Mouse (Mus musculus): ENCODE data around the gene 1600014C23Rik. TPM values are rescaled to one million over a fixed set of nuclear protein-coding genes. Genes with fewer than 3 reads are reported as not detected.

1600014C23Rik gene
- total and polyA plus RNA-seq, 3 experiments, result 2.2 to 3.6 TPM; not detected in 1

DNA sequence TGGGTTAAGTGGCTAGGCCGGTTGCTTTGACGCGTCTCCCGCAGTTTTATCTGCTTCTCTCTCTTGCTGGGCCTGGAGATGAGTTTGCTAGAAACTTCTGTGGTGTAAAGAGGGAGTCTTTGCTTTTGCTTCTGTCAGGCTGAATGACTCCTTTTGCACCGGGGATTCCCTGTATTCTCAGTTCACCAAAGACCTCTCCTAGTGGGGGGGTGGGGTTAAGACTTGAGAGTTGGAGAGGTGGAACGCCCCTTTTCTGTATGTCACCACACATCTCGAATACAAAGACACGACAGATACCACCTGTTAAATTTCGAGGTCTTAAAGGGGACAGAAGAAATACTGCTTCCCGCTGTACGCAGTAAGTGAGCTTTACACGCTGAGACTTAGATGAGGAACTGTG, 46.9 kb downstream of the 1600014C23Rik start, which contains the start of gene Tmem63b:
Gene Tmem63b, minus strand, starts transcription at position 190 of the 400 bp plus-strand sequence.
- no peaks in the 10 kb centered on the region for H3K27me3 ChIP-seq (ENCODE audit: insufficient read depth, low read length)
- no peak for TF ChIP-seq GATA1 (IDR thresholded peaks at IDR 0.05; ENCODE audit: borderline replicate concordance, low read length)
- TF ChIP-seq TAL1 (conservative IDR thresholded peaks at IDR 0.05; ENCODE audit: low read depth, low read length), result no peak
- no peak for TF ChIP-seq CTCF (IDR thresholded peaks at IDR 0.05; ENCODE audit: low read depth, low read length)
- TF ChIP-seq GATA2 (IDR thresholded peaks at IDR 0.05; ENCODE audit: borderline replicate concordance, low read depth, low read length), result no peak
- no peak for TF ChIP-seq POLR2AphosphoS5 (IDR thresholded peaks at IDR 0.05; ENCODE audit: insufficient replicate concordance, low read depth, low read length)
- ATAC-seq (ENCODE audit: extremely low read depth, insufficient number of reproducible peaks, low FRiP score, poor library complexity, severe bottlenecking) (0 out of 2 replicates have a peak, but pooled peaks have one; percentile 31), DNase-seq (ENCODE audit: low spot score) (peak; percentile 47)
- H3K9me3 ChIP-seq (replicated peaks), result no peaks in the 10 kb centered on the region
- H3K4me1 ChIP-seq (ENCODE audit: insufficient read depth, low read depth, low read length), result peaks cover 53% of the 10 kb centered on the region
- H3K36me3 ChIP-seq (replicated peaks), result peaks cover 46% of the 10 kb centered on the region
- H3K4me3 ChIP-seq (ENCODE audit: low read depth, low read length), result peak within 1 kb of the TSS; percentile 77

DNA sequence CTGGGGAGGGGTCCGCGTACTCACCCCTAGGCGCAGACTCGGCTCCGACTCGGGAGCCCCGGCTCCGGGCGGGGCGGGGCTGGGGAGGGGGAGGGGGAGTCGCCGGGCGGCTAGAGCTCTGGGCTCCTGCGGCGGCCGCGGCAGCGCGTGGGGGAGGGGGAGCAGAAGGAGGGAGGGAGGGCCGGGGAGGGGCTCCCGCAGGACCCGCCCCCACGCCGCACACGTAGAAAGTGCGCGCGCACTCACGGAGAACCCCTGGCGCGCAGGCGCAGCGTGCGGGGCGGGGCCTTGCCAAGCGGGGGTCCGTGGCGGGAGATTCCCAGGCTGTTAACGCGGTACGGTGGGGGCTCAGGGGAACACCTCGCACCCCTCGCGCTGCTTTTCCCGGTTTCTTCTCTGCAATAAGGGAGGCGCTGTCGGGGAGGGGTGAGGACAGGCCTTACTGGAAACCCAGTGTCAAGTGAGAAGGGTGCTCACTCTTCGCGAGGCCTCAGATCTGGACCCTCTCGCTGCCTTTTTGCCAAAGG, 47.5 kb downstream of the 1600014C23Rik start, which contains the start of gene Mrpl14:
Gene Mrpl14, plus strand, starts transcription at position 230 of the 527 bp plus-strand sequence.
- peaks cover 50% of the 10 kb centered on the region for H3K4me1 ChIP-seq (ENCODE audit: insufficient read depth, low read depth, low read length)
- peak within 1 kb of the TSS; percentile 77 for H3K4me3 ChIP-seq (ENCODE audit: low read depth, low read length)
- ATAC-seq (ENCODE audit: extremely low read depth, insufficient number of reproducible peaks, low FRiP score, poor library complexity, severe bottlenecking), result peak; percentile 50
- no peaks in the 10 kb centered on the region for H3K27me3 ChIP-seq (ENCODE audit: insufficient read depth, low read length)
- DNase-seq (ENCODE audit: low spot score), result peak; percentile 79
- H3K9me3 ChIP-seq (replicated peaks), result no peaks in the 10 kb centered on the region
- peaks cover 41% of the 10 kb centered on the region for H3K36me3 ChIP-seq (replicated peaks)
- TF ChIP-seq GATA1 (IDR thresholded peaks at IDR 0.05; ENCODE audit: borderline replicate concordance, low read length), result no peak
- TF ChIP-seq TAL1 (conservative IDR thresholded peaks at IDR 0.05; ENCODE audit: low read depth, low read length), result no peak
- TF ChIP-seq POLR2AphosphoS5 (IDR thresholded peaks at IDR 0.05; ENCODE audit: insufficient replicate concordance, low read depth, low read length), result no peak
- no peak for TF ChIP-seq GATA2 (IDR thresholded peaks at IDR 0.05; ENCODE audit: borderline replicate concordance, low read depth, low read length)
- no peak for TF ChIP-seq CTCF (IDR thresholded peaks at IDR 0.05; ENCODE audit: low read depth, low read length)

DNA sequence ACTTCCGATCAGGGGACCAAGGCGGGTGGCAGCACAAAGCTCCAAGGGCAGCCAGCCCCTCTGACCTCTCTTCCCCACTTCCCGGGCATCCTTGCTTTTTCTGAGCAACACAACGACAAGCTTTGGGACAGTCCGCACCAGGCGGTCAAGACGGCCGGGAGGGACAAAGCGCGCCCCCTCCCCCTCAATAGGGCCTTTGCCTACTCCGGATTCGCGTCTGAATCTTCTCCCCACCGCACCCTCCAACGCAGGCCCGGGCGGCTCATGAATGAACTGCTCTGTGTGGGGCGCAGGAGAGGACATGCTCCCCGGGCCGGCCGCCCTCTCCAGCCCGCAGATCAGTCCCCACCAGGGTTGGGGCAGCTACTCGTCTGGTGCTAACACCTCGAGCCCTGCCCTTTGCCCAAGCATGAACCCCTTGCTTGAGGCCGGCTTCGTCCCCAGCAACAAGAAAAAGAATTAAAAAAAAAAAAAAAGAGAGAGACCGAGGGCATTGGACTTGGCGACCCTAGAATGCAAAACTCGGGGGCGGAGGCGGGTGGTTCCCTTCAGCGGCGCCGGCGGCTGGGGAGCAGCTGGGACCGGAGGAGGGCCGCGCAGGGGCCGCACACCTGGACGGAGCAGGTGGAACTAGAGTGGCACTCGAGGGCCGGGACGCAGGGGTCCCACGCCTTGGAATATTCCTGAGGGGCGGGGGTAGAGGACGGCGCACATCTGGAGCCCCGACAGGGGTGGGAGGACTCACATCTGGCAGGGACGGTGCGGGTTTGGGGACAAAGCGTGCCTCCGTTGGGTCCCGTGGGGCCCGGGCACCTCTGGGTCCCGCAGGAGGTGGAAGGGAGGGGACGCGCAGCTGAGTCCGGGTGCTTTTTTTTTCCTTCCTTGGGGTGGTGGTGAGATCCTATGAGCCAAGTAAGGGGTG, 48.2 kb downstream of the 1600014C23Rik start:
- H3K36me3 ChIP-seq (replicated peaks), result peaks cover 40% of the 10 kb centered on the region
- TF ChIP-seq TAL1 (conservative IDR thresholded peaks at IDR 0.05; ENCODE audit: low read depth, low read length), result no peak
- no peak for TF ChIP-seq GATA2 (IDR thresholded peaks at IDR 0.05; ENCODE audit: borderline replicate concordance, low read depth, low read length)
- no peak for TF ChIP-seq GATA1 (IDR thresholded peaks at IDR 0.05; ENCODE audit: borderline replicate concordance, low read length)
- no peaks in the 10 kb centered on the region for H3K27me3 ChIP-seq (ENCODE audit: insufficient read depth, low read length)
- H3K4me1 ChIP-seq (ENCODE audit: insufficient read depth, low read depth, low read length), result peaks cover 55% of the 10 kb centered on the region
- peak overlapping the region; percentile 77 for H3K4me3 ChIP-seq (ENCODE audit: low read depth, low read length)
- peak; percentile 32; the same call in 1 of the 2 replicates for ATAC-seq (ENCODE audit: extremely low read depth, insufficient number of reproducible peaks, low FRiP score, poor library complexity, severe bottlenecking)
- no peaks in the 10 kb centered on the region for H3K9me3 ChIP-seq (replicated peaks)
- peak; percentile 73 for DNase-seq (ENCODE audit: low spot score)

DNA sequence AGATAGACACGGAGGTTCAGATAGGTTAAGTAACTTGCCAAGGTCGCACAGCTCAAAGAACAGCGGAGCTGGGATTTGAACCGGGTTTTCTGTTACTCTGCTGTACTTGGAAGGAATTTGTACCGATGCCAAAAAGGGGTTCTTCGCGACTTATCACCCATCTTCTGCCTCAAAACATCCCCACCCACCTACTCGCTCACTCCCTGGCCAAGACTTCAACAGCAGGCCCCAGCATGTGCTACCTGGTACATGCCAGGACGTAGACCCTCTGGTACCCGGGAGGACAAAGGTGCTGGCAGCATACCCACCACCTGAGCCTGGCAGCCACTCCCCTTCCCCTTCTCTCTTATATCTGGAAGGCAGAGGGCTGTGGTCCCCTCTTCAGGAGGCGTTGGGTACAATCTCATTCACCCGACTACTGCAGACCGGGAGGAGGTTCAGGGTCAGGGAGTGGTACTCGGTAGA, 48.9 kb downstream of the 1600014C23Rik start:
- TF ChIP-seq GATA1 (IDR thresholded peaks at IDR 0.05; ENCODE audit: borderline replicate concordance, low read length), result no peak
- TF ChIP-seq GATA2 (IDR thresholded peaks at IDR 0.05; ENCODE audit: borderline replicate concordance, low read depth, low read length), result no peak
- TF ChIP-seq CTCF (IDR thresholded peaks at IDR 0.05; ENCODE audit: low read depth, low read length), result no peak
- no peak for TF ChIP-seq TAL1 (conservative IDR thresholded peaks at IDR 0.05; ENCODE audit: low read depth, low read length)
- TF ChIP-seq POLR2AphosphoS5 (IDR thresholded peaks at IDR 0.05; ENCODE audit: insufficient replicate concordance, low read depth, low read length), result no peak
- Histone ChIP-seq H3K36me3 (replicated peaks) (peaks cover 38% of the 10 kb centered on the region), H3K4me3 (ENCODE audit: low read depth, low read length) (peak overlapping the region; percentile 77), H3K4me1 (ENCODE audit: insufficient read depth, low read depth, low read length) (peaks cover 55% of the 10 kb centered on the region), H3K9me3 (replicated peaks) (no peaks in the 10 kb centered on the region), H3K27me3 (ENCODE audit: insufficient read depth, low read length) (no peaks in the 10 kb centered on the region)
- ATAC-seq (ENCODE audit: extremely low read depth, insufficient number of reproducible peaks, low FRiP score, poor library complexity, severe bottlenecking) (no peak), DNase-seq (ENCODE audit: low spot score) (peak; percentile 29)

Other genes with a start within 250 kb of the 1600014C23Rik start
- gene Aars2, start 227.0 kb downstream of the 1600014C23Rik start, total RNA-seq (2014; fragmentation: Nextera tagmentation), result 6.8 and 17.1 TPM in 2 replicates
- 7.8 and 8.7 TPM in 2 replicates for gene Aars2, start 227.0 kb downstream of the 1600014C23Rik start, total RNA-seq (2017)
- 34.7 and 43.0 TPM in 2 replicates for gene Aars2, start 227.0 kb downstream of the 1600014C23Rik start, polyA plus RNA-seq (2012)
- gene Tcte1, start 210.4 kb downstream of the 1600014C23Rik start, total RNA-seq (2014; fragmentation: Nextera tagmentation), result not detected in 2 replicates
- gene Tcte1, start 210.4 kb downstream of the 1600014C23Rik start, total RNA-seq (2017), result 0.12 TPM in 1 of 2 replicates, not detected in the other
- gene Tcte1, start 210.4 kb downstream of the 1600014C23Rik start, polyA plus RNA-seq (2012), result not detected in 2 replicates
- not detected in 2 replicates for gene Tmem151b, start 184.2 kb downstream of the 1600014C23Rik start, total RNA-seq (2014; fragmentation: Nextera tagmentation)
- gene Tmem151b, start 184.2 kb downstream of the 1600014C23Rik start, total RNA-seq (2017), result under 0.01 TPM in 1 of 2 replicates, not detected in the other
- not detected in 2 replicates for gene Tmem151b, start 184.2 kb downstream of the 1600014C23Rik start, polyA plus RNA-seq (2012)
- gene Nfkbie, start 178.1 kb downstream of the 1600014C23Rik start, total RNA-seq (2014; fragmentation: Nextera tagmentation), result 5.1 and 5.9 TPM in 2 replicates
- gene Nfkbie, start 178.1 kb downstream of the 1600014C23Rik start, total RNA-seq (2017), result 11.0 and 11.1 TPM in 2 replicates
- gene Nfkbie, start 178.1 kb downstream of the 1600014C23Rik start, polyA plus RNA-seq (2012), result 8.6 and 9.2 TPM in 2 replicates
- 46.5 and 60.9 TPM in 2 replicates for gene Slc35b2, start 170.0 kb downstream of the 1600014C23Rik start, total RNA-seq (2014; fragmentation: Nextera tagmentation)
- 65.9 and 77.1 TPM in 2 replicates for gene Slc35b2, start 170.0 kb downstream of the 1600014C23Rik start, total RNA-seq (2017)
- 24.6 and 24.9 TPM in 2 replicates for gene Slc35b2, start 170.0 kb downstream of the 1600014C23Rik start, polyA plus RNA-seq (2012)
- 1,427 and 1,464 TPM in 2 replicates for gene Hsp90ab1, start 160.6 kb downstream of the 1600014C23Rik start, total RNA-seq (2014; fragmentation: Nextera tagmentation)
- 1,152 and 1,547 TPM in 2 replicates for gene Hsp90ab1, start 160.6 kb downstream of the 1600014C23Rik start, total RNA-seq (2017)
- 681 and 1,104 TPM in 2 replicates for gene Hsp90ab1, start 160.6 kb downstream of the 1600014C23Rik start, polyA plus RNA-seq (2012)
- 107 and 116 TPM in 2 replicates for gene Slc29a1, start 134.2 kb downstream of the 1600014C23Rik start, total RNA-seq (2014; fragmentation: Nextera tagmentation)
- gene Slc29a1, start 134.2 kb downstream of the 1600014C23Rik start, total RNA-seq (2017), result 93.5 and 118 TPM in 2 replicates
- gene Slc29a1, start 134.2 kb downstream of the 1600014C23Rik start, polyA plus RNA-seq (2012), result 143 and 207 TPM in 2 replicates
- not detected in 2 replicates for gene Mymx, start 131.7 kb downstream of the 1600014C23Rik start, total RNA-seq (2014; fragmentation: Nextera tagmentation)
- not detected in 2 replicates for gene Mymx, start 131.7 kb downstream of the 1600014C23Rik start, total RNA-seq (2017)
- not detected in 2 replicates for gene Mymx, start 131.7 kb downstream of the 1600014C23Rik start, polyA plus RNA-seq (2012)
- gene Capn11, start 74.5 kb downstream of the 1600014C23Rik start, total RNA-seq (2014; fragmentation: Nextera tagmentation), result not detected in 2 replicates
- not detected in 2 replicates for gene Capn11, start 74.5 kb downstream of the 1600014C23Rik start, total RNA-seq (2017)
- gene Capn11, start 74.5 kb downstream of the 1600014C23Rik start, polyA plus RNA-seq (2012), result not detected in 2 replicates
- gene Mrpl14, start 47.5 kb downstream of the 1600014C23Rik start, total RNA-seq (2014; fragmentation: Nextera tagmentation), result 36.2 and 36.8 TPM in 2 replicates
- 17.3 and 29.6 TPM in 2 replicates for gene Mrpl14, start 47.5 kb downstream of the 1600014C23Rik start, total RNA-seq (2017)
- gene Mrpl14, start 47.5 kb downstream of the 1600014C23Rik start, polyA plus RNA-seq (2012), result 237 and 310 TPM in 2 replicates
- gene Tmem63b, start 46.9 kb downstream of the 1600014C23Rik start, total RNA-seq (2014; fragmentation: Nextera tagmentation), result 22.6 and 25.0 TPM in 2 replicates
- gene Tmem63b, start 46.9 kb downstream of the 1600014C23Rik start, total RNA-seq (2017), result 8.7 and 9.9 TPM in 2 replicates
- gene Tmem63b, start 46.9 kb downstream of the 1600014C23Rik start, polyA plus RNA-seq (2012), result 18.6 and 21.6 TPM in 2 replicates

Measured in G1E (cell line).